Mouse (Mus musculus) heart, postnatal 0 days (tissue): ENCODE measurements around the gene Pard3. TPM values are rescaled to one million over a fixed set of nuclear protein-coding genes. Genes with fewer than 3 reads are reported as not detected.

ENCODE experiments used
- ATAC-seq: fragments of 200-750 bp; cut with Nextera tagmentation; 2 replicates; pipeline ENCODE4 v1.8.0; 2017; ENCODE audit warnings: low read depth, moderate number of reproducible peaks, moderate library complexity; ENCODE audit not compliant: insufficient read depth
- DNase-seq: peaks from one replicate; pipeline ENCODE4 v3.0.0-alpha.2; 2016; ENCODE audit warnings: low spot score
- H3K27ac ChIP-seq: fragments of 300-500 bp; sonication (generic); 2 replicates; pipeline ENCODE4 v1.5.1; 2014; ENCODE audit warnings: low read depth, mild to moderate bottlenecking
- H3K27me3 ChIP-seq: fragments of 300-500 bp; sonication (generic); 2 replicates; pipeline ENCODE4 v1.6.1; 2014; ENCODE audit warnings: low read length, mixed read lengths; ENCODE audit not compliant: control insufficient read depth, insufficient read depth
- H3K36me3 ChIP-seq: fragments of 300-500 bp; sonication (generic); replicated peaks from 2 replicates; pipeline ENCODE4 v1.6.1; 2014; ENCODE audit warnings: low read length, mixed read lengths; ENCODE audit not compliant: control insufficient read depth, insufficient read depth
- H3K4me1 ChIP-seq: fragments of 300-500 bp; sonication (generic); 2 replicates; pipeline ENCODE4 v1.6.1; 2014; ENCODE audit warnings: antibody characterized with exemption; ENCODE audit not compliant: control insufficient read depth, insufficient read depth
- H3K4me2 ChIP-seq: fragments of 300-500 bp; sonication (generic); 2 replicates; pipeline ENCODE4 v1.6.1; 2014; ENCODE audit warnings: low read depth, mild to moderate bottlenecking, low read length, moderate library complexity
- H3K4me3 ChIP-seq: fragments of 300-500 bp; sonication (generic); 2 replicates; pipeline ENCODE4 v1.5.1; 2014; ENCODE audit warnings: low read depth, low read length
- H3K9ac ChIP-seq: fragments of 300-500 bp; sonication (generic); replicated peaks from 2 replicates; pipeline ENCODE4 v1.6.1; 2014; ENCODE audit warnings: low read depth, low read length, mixed read lengths
- H3K9me3 ChIP-seq: fragments of 300-500 bp; sonication (generic); replicated peaks from 2 replicates; pipeline ENCODE4 v1.6.1; 2016; ENCODE audit warnings: low read length; ENCODE audit not compliant: control insufficient read depth
- CTCF ChIP-seq: IDR thresholded peaks from 2 replicates; pipeline ENCODE4 v1.5.1; 2016; ENCODE audit warnings: antibody characterized with exemption, control low read depth, low read depth
- EP300 ChIP-seq: IDR thresholded peaks from 2 replicates; pipeline ENCODE4 v1.6.1; 2016; ENCODE audit warnings: antibody characterized with exemption, low read depth
- WGBS: fragments of 180-500 bp; shearing (Covaris S2); extraction: QIAGEN DNeasy Blood & Tissue Kit; methylation state at CpG from one replicate; pipeline ENCODE4 v1.1.7; 2014; 5-methylcytosine and 5-hydroxymethylcytosine counted together
- polyA plus RNA-seq: library from polyadenylated mRNA; unstranded; fragments of >200 nt; fragmentation: Nextera tagmentation; extraction: Ambion mirVana; gene quantifications from 2 replicates; pipeline ENCODE4 v1.2.1, GENCODE M21; 2015
- total RNA-seq: library from RNA; depleted of rRNA; stranded (reverse); fragments of >200 nt; gene quantifications from 2 replicates; pipeline ENCODE4 v1.2.3, GENCODE M21; 2014; ENCODE audit warnings: low replicate concordance

The Pard3 gene
- total and polyA plus RNA-seq, 2 experiments from 2014 or later, result 9.2 to 13.8 TPM

DNA sequence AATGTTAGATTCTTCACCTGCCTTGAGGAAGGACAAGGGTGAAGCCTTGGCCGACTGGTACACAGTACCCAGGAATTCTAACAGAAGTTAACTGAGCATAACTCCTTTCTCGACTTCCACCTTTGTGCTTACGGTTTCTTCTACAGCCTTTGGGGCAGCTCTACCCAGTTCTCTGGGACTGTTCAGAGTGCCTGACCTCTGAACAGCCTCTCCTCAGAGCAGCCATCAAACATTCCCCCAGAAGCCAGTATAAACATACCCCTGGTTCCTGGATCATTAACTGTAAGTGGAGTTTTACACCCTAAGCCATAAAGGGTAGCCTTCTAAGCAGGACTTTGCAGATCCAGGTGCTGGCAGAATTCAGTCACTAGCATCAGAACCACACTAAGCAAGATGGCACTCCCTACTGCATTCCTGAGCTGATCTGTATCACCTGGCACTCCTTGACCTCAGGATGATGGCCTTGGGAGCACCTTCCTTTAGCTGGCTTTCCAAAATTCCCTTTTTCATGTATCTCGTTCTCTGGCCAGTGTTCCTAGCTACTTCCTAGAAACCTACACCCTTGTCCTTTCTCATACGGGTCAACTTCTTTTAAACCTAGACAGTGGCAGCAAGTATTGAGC, 374.0 kb downstream of the Pard3 start:
- Histone ChIP-seq H3K9ac (no peak overlapping the region), H3K4me3 (no peak overlapping the region), H3K36me3 (peaks cover 16% of the 10 kb centered on the region), H3K4me2 (no peak overlapping the region), H3K4me1 (peaks cover 22% of the 10 kb centered on the region), H3K27me3 (no peaks in the 10 kb centered on the region), H3K27ac (no peak overlapping the region), H3K9me3 (no peaks in the 10 kb centered on the region)
- DNase-seq, result no peak
- 85% methylated on average over 5 of the region's 5 CpGs for WGBS
- ATAC-seq, result no peak
- TF ChIP-seq EP300, result no peak

GRCm38 (mm10) chr8:127438625-127439391, 375.1 kb downstream of the Pard3 start:
- Histone ChIP-seq H3K27ac (peak overlapping the region; percentile 93), H3K9ac (peak overlapping the region; percentile 34), H3K4me3 (peak overlapping the region; percentile 48), H3K36me3 (peaks cover 12% of the 10 kb centered on the region), H3K4me2 (peak overlapping the region; percentile 53), H3K9me3 (no peaks in the 10 kb centered on the region), H3K27me3 (no peaks in the 10 kb centered on the region), H3K4me1 (peaks cover 22% of the 10 kb centered on the region)
- WGBS, result 48% methylated on average over 8 of the region's 8 CpGs
- DNase-seq, result peak; percentile 71
- peak; percentile 49; the same call in 1 of the 2 replicates for ATAC-seq
- TF ChIP-seq EP300 (no peak), CTCF (peak; percentile 65)

DNA sequence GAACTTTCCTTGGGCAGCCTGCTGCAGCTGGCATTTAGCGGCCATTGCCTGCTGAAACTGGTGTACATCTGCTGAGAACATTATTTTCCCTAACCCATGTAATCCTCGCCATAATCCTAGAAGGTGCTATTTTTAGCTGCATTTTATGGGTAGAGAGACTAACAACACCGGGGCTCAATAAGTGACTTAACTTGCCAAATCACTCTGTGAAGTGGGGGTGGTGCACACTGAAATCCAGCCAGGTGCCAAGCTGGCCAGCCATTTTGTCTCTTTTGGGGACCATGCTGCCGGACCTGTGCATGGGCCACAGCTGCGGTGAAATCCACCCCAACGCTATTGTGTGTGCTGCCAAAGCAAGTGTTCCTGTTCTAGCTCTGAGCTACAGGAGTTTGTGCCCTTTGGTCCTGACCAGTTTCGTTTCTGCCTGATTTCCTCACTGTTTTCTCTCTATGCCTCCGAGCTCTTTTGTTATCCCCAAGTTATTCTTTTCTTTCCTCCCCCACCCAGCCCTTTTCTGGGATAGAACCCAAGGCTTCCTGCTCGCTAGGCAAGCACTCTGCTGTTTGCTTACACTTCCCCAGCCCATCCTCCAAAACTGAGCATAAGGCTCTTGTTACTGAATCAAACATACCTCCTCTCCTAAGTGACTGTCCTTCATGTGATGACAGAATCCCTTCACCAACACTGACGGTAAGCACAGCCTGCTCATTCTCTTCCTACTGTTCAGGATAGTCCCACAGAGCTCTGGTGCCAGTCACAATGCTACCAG, 375.9 kb downstream of the Pard3 start:
- Histone ChIP-seq H3K27me3 (no peaks in the 10 kb centered on the region), H3K4me2 (peak overlapping the region; percentile 53), H3K4me3 (peak overlapping the region; percentile 48), H3K27ac (peak overlapping the region; percentile 93), H3K4me1 (peaks cover 22% of the 10 kb centered on the region), H3K36me3 (peaks cover 5% of the 10 kb centered on the region), H3K9me3 (no peaks in the 10 kb centered on the region), H3K9ac (peak overlapping the region; percentile 34)
- DNase-seq, result peak; percentile 33
- 22% methylated on average over 10 of the region's 10 CpGs for WGBS
- TF ChIP-seq CTCF, result no peak
- TF ChIP-seq EP300, result no peak
- peak; percentile 37; the same call in 1 of the 2 replicates for ATAC-seq

DNA sequence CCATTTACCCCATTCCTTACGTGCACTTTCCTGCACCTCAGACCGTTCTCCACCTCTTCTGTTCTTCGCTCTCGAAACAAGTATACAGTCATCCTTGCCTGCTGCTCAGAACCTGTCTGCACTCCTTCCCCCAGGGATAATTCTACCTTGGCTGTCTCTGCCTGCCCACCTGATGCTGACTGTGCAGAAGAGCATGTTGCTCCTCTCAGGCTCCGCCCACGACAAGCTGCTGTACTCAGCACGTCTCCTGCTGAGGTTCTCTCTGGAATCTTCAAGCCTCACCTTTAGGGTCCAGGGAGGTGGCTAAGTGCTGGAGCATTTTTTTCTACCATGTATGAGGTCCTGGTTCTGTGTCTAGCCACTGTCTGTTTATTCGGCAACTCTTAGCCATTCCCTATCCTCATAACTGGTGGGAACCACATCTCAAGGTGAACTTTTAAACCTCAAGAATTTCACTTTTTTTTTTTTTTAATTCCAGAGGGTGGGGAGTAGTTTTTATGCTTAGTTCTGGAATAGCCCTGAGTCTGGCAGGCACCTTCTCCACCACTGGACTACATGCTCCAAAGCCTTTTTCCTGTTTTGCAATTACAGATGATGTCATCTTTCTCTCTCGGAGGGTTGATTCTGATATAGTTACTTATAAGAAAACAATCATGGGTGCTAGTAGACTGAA, 376.6 kb downstream of the Pard3 start:
- TF ChIP-seq CTCF (no peak), EP300 (no peak)
- ATAC-seq (no peak), DNase-seq (peak; percentile 22)
- peak overlapping the region; percentile 63 for H3K9ac ChIP-seq
- H3K9me3 ChIP-seq, result no peaks in the 10 kb centered on the region
- H3K4me2 ChIP-seq, result peak overlapping the region; percentile 53
- H3K27ac ChIP-seq, result peak overlapping the region; percentile 93
- H3K4me3 ChIP-seq, result peak overlapping the region; percentile 48
- 0 out of 2 replicates have a peak, but pooled peaks cover 7% of the 10 kb centered on the region for H3K36me3 ChIP-seq
- WGBS, result 47% methylated on average over 9 of the region's 9 CpGs
- peaks cover 22% of the 10 kb centered on the region for H3K4me1 ChIP-seq
- H3K27me3 ChIP-seq, result no peaks in the 10 kb centered on the region
